Mouse (Mus musculus) midbrain, embryonic 14.5 days (tissue): ENCODE measurements at regions not wholly inside any gene's neighbourhood (a gene's known extent, or its start where the extent isn't known, plus 50 kb on each side); places are given as distances from the start of the nearest gene placed in this dataset.

ENCODE experiments used
- ATAC-seq: fragments of 200-750 bp; cut with Nextera tagmentation; 2 replicates; pipeline ENCODE4 v1.8.0; 2017; ENCODE audit warnings: moderate number of reproducible peaks, moderate library complexity; ENCODE audit not compliant: low FRiP score, low TSS enrichment
- DNase-seq: peaks from one replicate; pipeline ENCODE4 v3.0.0-alpha.2; 2015
- H3K27ac ChIP-seq: fragments of 300-500 bp; sonication (generic); replicated peaks from 2 replicates; pipeline ENCODE4 v1.5.1; 2014; ENCODE audit warnings: mild to moderate bottlenecking, low read depth, low read length, moderate library complexity
- H3K27me3 ChIP-seq: fragments of 300-500 bp; sonication (generic); 2 replicates; pipeline ENCODE4 v1.6.1; 2014; ENCODE audit warnings: low read length, control low read depth, mixed read lengths; ENCODE audit not compliant: control insufficient read depth, insufficient read depth
- H3K36me3 ChIP-seq: fragments of 300-500 bp; sonication (generic); 2 replicates; pipeline ENCODE4 v1.6.1; 2014; ENCODE audit warnings: low read length, control low read depth; ENCODE audit not compliant: control insufficient read depth, insufficient read depth
- H3K4me1 ChIP-seq: fragments of 300-500 bp; sonication (generic); 2 replicates; pipeline ENCODE4 v1.6.1; 2014; ENCODE audit warnings: mild to moderate bottlenecking, antibody characterized with exemption, low read length, control low read depth; ENCODE audit not compliant: control insufficient read depth, insufficient read depth
- H3K4me2 ChIP-seq: fragments of 300-500 bp; sonication (generic); 2 replicates; pipeline ENCODE4 v1.6.1; 2014; ENCODE audit warnings: mild to moderate bottlenecking, low read length, moderate library complexity
- H3K4me3 ChIP-seq: fragments of 300-500 bp; sonication (generic); replicated peaks from 2 replicates; pipeline ENCODE4 v1.5.1; 2014; ENCODE audit warnings: low read depth, low read length
- H3K9ac ChIP-seq: fragments of 300-500 bp; sonication (generic); replicated peaks from 2 replicates; pipeline ENCODE4 v1.6.1; 2014; ENCODE audit warnings: mild to moderate bottlenecking, low read length, moderate library complexity
- H3K9me3 ChIP-seq: fragments of 300-500 bp; sonication (generic); 2 replicates; pipeline ENCODE4 v1.6.1; 2016; ENCODE audit warnings: low read length, control low read depth, mixed read lengths; ENCODE audit not compliant: control insufficient read depth
- WGBS: fragments of 180-500 bp; shearing (Covaris S2); extraction: QIAGEN DNeasy Blood & Tissue Kit; methylation state at CpG from one replicate; pipeline ENCODE4 v1.1.7; 2014; 5-methylcytosine and 5-hydroxymethylcytosine counted together

DNA sequence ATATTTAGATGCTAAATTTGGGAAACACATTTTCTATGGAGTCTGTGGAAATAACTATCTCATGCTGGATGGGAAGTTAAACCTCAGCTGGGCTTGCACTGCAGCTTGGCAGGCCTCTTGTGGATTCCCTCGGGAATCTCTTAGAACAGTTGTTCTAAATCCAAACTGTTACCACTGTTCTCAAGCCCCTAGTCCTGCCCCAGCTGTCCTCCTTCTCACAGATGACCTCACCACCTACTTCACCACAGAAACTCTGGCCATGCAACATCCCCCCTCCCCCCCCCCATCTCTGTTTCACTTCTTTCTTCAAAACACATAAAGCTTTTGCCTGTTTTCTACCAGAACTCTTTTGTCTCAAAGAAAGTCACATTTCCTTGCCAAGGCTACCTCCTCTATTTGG lies 136.6 kb upstream of the Wdr44 start:
- H3K36me3 ChIP-seq, result no peaks in the 10 kb centered on the region
- H3K4me2 ChIP-seq, result no peak overlapping the region
- H3K4me3 ChIP-seq, result no peak overlapping the region
- ATAC-seq (no peak), DNase-seq (peak; percentile 1)
- H3K27me3 ChIP-seq, result no peaks in the 10 kb centered on the region
- no peaks in the 10 kb centered on the region for H3K4me1 ChIP-seq
- no peak overlapping the region for H3K27ac ChIP-seq
- WGBS, result 33% methylated on average over 1 of the region's 1 CpGs
- H3K9ac ChIP-seq, result no peak overlapping the region
- H3K9me3 ChIP-seq, result no peaks in the 10 kb centered on the region

DNA sequence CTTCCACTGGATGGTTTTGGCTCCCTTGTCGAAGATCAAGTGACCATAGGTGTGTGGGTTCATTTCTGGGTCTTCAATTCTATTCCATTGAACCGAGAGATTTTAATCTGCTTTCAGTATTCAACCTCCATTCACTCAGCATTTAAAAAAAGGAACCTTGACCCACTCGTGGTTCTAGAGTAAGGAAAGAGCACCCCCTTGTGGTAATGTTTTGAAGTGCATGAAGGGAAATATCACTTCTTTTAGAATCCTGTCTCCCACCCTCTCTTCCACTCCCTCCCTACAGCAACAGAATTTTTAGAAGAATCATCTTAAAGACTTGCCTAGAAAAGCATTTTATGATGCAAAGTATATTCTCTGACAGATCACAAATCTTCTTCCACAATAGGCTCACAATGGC lies 127.3 kb upstream of the Wdr44 start:
- Histone ChIP-seq H3K4me1 (no peaks in the 10 kb centered on the region), H3K4me3 (no peak overlapping the region), H3K36me3 (no peaks in the 10 kb centered on the region), H3K27ac (no peak overlapping the region), H3K9ac (no peak overlapping the region), H3K9me3 (no peaks in the 10 kb centered on the region), H3K4me2 (no peak overlapping the region), H3K27me3 (no peaks in the 10 kb centered on the region)
- 25% methylated on average over 3 of the region's 3 CpGs for WGBS
- DNase-seq, result peak; percentile 76
- no peak for ATAC-seq
